Mouse (Mus musculus) c-Kit-positive CD71-negative TER-119-negative erythroid progenitor cells, embryonic 14.5 days (primary cell): Measurements from ENCODE around the gene Sec63.

ENCODE experiments used
- DNase-seq: peaks from one replicate; pipeline ENCODE4 v3.0.0-alpha.2; 2013; ENCODE audit warnings: low read depth

Gene Sec63

GRCm38 (mm10) chr10:42760999-42761900 is at the start of gene Sec63:
TSS of gene Sec63 (plus strand) at chr10:42761496.
- DNase-seq, result peak; percentile 83

- DNase-seq, result no peak
These were observed 46.6 kb upstream of the Sec63 start for GRCm38 (mm10) chr10:42714676-42715075.

- DNase-seq, result no peak
These were observed 45.8 kb upstream of the Sec63 start for GRCm38 (mm10) chr10:42715366-42716035.

- DNase-seq, result no peak
These were observed 39.2 kb upstream of the Sec63 start for GRCm38 (mm10) chr10:42722116-42722515.

GRCm38 (mm10) chr10:42723275-42724232 is 37.7 kb upstream of the Sec63 start:
- no peak for DNase-seq

GRCm38 (mm10) chr10:42729607-42730006 is 31.7 kb upstream of the Sec63 start:
- no peak for DNase-seq

- DNase-seq, result no peak
These were observed 26.7 kb upstream of the Sec63 start for GRCm38 (mm10) chr10:42734546-42735060.

- DNase-seq, result no peak
These were observed 9.5 kb upstream of the Sec63 start for GRCm38 (mm10) chr10:42751813-42752212.

- no peak for DNase-seq
These were observed 7.0 kb upstream of the Sec63 start for GRCm38 (mm10) chr10:42754341-42754740.

- no peak for DNase-seq
These were observed 1.6 kb upstream of the Sec63 start for GRCm38 (mm10) chr10:42759741-42760140.

- no peak for DNase-seq
These were observed 967 bp upstream of the Sec63 start for GRCm38 (mm10) chr10:42760329-42760728.

GRCm38 (mm10) chr10:42761901-42762669 is 789 bp downstream of the Sec63 start:
- DNase-seq, result no peak

GRCm38 (mm10) chr10:42762670-42763058 is 1.4 kb downstream of the Sec63 start:
- DNase-seq, result no peak

- DNase-seq, result no peak
These were observed 1.9 kb downstream of the Sec63 start for GRCm38 (mm10) chr10:42763246-42763645.

- no peak for DNase-seq
These were observed 4.0 kb downstream of the Sec63 start for GRCm38 (mm10) chr10:42765344-42765743.

- DNase-seq, result no peak
These were observed 14.2 kb downstream of the Sec63 start for GRCm38 (mm10) chr10:42775450-42775849.

GRCm38 (mm10) chr10:42780753-42781152 is 19.5 kb downstream of the Sec63 start:
- DNase-seq, result no peak

GRCm38 (mm10) chr10:42781672-42782071 is 20.4 kb downstream of the Sec63 start:
- no peak for DNase-seq

- no peak for DNase-seq
These were observed 39.6 kb downstream of the Sec63 start for GRCm38 (mm10) chr10:42800922-42801321.

GRCm38 (mm10) chr10:42825923-42826322 is 64.6 kb downstream of the Sec63 start:
- DNase-seq, result no peak

GRCm38 (mm10) chr10:42827155-42827554 is 65.9 kb downstream of the Sec63 start:
- DNase-seq, result no peak
